Mouse (Mus musculus): Measurements from ENCODE around the gene Spata13. TPM values are rescaled to one million over a fixed set of nuclear protein-coding genes. Genes with fewer than 3 reads are reported as not detected.

Spata13 gene
- polyA plus RNA-seq, 1 experiment from 2014 or later, result 73.2 TPM

DNA sequence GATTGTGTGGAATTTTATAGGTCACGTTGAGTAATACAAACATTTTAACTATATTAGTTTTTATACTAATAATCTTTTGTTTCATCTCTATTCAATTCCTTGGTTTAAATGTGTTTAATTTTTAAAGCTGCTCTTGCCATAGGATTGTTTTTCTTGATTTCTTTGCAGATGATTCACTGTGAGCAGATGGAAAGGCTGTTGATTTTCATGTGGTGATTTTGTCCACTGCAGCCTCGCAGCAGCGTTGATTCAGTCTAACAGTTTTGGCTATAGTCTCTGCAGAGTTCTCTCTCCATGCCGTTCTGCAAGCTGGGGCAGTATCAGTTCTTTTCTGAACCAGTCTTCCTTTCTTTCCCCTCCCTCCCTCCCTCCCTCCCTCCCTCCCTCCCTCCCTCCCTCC, 41.9 kb downstream of the Spata13 start:
- WGBS, result 92% methylated on average over 4 of the region's 4 CpGs
- Histone ChIP-seq H3K27ac (ENCODE audit: low read depth, low read length) (no peak overlapping the region), H3K27me3 (ENCODE audit: control insufficient read depth, insufficient read depth, low read length) (no peaks in the 10 kb centered on the region), H3K4me2 (replicated peaks; ENCODE audit: low read depth, low read length) (no peak overlapping the region), H3K9ac (ENCODE audit: low read depth, low read length) (no peak overlapping the region), H3K4me1 (replicated peaks; ENCODE audit: control insufficient read depth, insufficient read depth, low read length) (no peaks in the 10 kb centered on the region), H3K36me3 (ENCODE audit: control insufficient read depth, insufficient read depth, low read length) (no peaks in the 10 kb centered on the region), H3K4me3 (ENCODE audit: low read depth, low read length) (no peak overlapping the region), H3K9me3 (ENCODE audit: control insufficient read depth, low read length) (no peaks in the 10 kb centered on the region)
- no peak for ATAC-seq (ENCODE audit: low FRiP score)
- no peak for DNase-seq (ENCODE audit: low spot score)

DNA sequence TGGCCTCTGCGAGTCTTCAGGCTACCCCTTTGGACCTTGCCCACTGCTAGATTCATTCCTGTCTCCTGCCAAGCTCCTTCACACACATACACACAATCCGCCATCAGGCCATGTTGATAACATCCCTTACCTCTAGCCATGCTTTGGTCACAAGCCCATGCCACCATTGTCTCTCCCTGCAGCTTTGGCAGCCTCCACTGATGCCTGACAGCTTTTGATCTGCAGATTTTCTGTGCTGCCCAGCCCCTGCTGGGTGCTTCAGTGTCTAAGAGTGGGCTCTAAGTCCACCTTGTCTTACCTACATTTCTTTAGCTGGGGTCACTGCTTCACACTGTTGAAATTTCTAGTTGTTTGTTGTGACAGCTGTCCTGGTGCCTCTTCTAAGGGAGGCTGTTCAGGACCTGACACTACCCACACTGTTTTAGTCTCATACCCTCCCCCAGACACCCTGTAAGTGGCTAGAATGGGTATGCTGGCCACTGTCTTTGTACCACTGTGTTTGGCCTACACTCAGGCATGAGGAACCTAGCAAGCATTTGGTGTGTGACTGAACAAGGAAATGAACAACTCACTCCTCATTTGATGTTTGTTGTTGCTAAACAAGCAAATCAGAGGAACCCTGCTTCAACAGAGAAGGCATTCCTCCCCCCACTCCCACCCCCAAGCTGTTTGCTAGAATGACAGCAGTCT, 43.0 kb downstream of the Spata13 start:
- Histone ChIP-seq H3K9me3 (ENCODE audit: control insufficient read depth, low read length) (no peaks in the 10 kb centered on the region), H3K27ac (ENCODE audit: low read depth, low read length) (no peak overlapping the region), H3K4me3 (ENCODE audit: low read depth, low read length) (no peak overlapping the region), H3K27me3 (ENCODE audit: control insufficient read depth, insufficient read depth, low read length) (no peaks in the 10 kb centered on the region), H3K9ac (ENCODE audit: low read depth, low read length) (no peak overlapping the region), H3K4me1 (replicated peaks; ENCODE audit: control insufficient read depth, insufficient read depth, low read length) (no peaks in the 10 kb centered on the region), H3K36me3 (ENCODE audit: control insufficient read depth, insufficient read depth, low read length) (no peaks in the 10 kb centered on the region), H3K4me2 (replicated peaks; ENCODE audit: low read depth, low read length) (no peak overlapping the region)
- ATAC-seq (ENCODE audit: low FRiP score) (no peak), DNase-seq (ENCODE audit: low spot score) (no peak)
- WGBS, result 95% methylated on average over 2 of the region's 2 CpGs

DNA sequence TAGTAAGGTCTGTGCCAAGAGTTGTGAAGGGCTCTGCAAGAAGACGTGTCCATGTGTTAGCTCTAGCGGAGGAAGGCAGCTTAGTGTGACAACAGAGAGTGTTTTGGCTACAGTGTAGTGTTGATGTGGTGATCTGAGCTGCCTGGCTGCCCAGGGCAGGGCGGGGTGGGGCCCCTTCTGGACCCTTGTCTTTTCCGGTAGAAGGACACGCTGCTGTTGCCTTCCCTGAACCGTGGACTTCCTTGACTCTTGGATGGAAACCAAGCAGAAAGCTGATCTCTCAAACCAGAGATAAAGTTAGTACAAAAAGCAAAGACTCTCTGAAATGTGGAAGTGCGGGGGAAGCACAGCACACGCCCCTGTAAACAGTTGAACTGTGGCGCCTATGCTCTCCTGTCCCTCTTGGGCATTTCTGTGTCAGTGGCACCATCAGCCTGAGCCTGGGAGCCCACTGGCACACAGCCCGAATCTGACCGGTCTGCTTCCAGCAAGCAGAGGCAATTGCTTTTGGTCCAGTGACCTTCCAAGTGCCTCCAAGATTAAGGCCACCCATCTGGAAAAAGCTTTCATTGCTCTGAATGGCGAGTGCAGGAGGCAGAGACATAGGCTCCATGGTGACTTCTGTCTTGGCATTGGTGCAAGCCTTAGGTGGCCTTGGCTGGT, 48.7 kb downstream of the Spata13 start:
- Histone ChIP-seq H3K9ac (ENCODE audit: low read depth, low read length) (no peak overlapping the region), H3K27me3 (ENCODE audit: control insufficient read depth, insufficient read depth, low read length) (no peaks in the 10 kb centered on the region), H3K27ac (ENCODE audit: low read depth, low read length) (no peak overlapping the region), H3K36me3 (ENCODE audit: control insufficient read depth, insufficient read depth, low read length) (no peaks in the 10 kb centered on the region), H3K4me2 (replicated peaks; ENCODE audit: low read depth, low read length) (no peak overlapping the region), H3K4me3 (ENCODE audit: low read depth, low read length) (no peak overlapping the region), H3K4me1 (replicated peaks; ENCODE audit: control insufficient read depth, insufficient read depth, low read length) (peaks cover 5% of the 10 kb centered on the region), H3K9me3 (ENCODE audit: control insufficient read depth, low read length) (no peaks in the 10 kb centered on the region)
- WGBS, result 72% methylated on average over 12 of the region's 12 CpGs
- DNase-seq (ENCODE audit: low spot score) (no peak), ATAC-seq (ENCODE audit: low FRiP score) (no peak)

DNA sequence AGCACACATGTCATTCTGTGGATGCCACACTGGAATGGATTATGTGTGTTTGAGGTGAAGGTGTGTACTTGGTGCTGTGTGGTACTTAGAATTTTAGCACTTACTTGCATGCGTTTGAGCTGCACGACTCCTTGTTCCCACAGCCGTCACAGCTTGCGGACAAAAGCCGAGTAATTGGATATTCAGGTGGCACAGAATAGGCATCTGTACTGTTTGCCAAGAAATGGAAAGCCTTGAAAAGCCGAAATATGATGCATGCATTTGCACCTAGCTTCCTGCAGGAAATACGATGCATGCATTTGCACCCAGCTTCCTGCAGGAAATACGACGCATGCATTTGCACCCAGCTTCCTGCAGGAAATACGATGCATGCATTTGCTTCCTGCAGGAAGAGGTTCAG, 50.2 kb downstream of the Spata13 start:
- no peak for DNase-seq (ENCODE audit: low spot score)
- Histone ChIP-seq H3K4me2 (replicated peaks; ENCODE audit: low read depth, low read length) (no peak overlapping the region), H3K9ac (ENCODE audit: low read depth, low read length) (no peak overlapping the region), H3K4me1 (replicated peaks; ENCODE audit: control insufficient read depth, insufficient read depth, low read length) (peaks cover 5% of the 10 kb centered on the region), H3K27me3 (ENCODE audit: control insufficient read depth, insufficient read depth, low read length) (no peaks in the 10 kb centered on the region), H3K27ac (ENCODE audit: low read depth, low read length) (no peak overlapping the region), H3K9me3 (ENCODE audit: control insufficient read depth, low read length) (no peaks in the 10 kb centered on the region), H3K36me3 (ENCODE audit: control insufficient read depth, insufficient read depth, low read length) (no peaks in the 10 kb centered on the region), H3K4me3 (ENCODE audit: low read depth, low read length) (no peak overlapping the region)
- no peak for ATAC-seq (ENCODE audit: low FRiP score)
- 84% methylated on average over 10 of the region's 10 CpGs for WGBS

DNA sequence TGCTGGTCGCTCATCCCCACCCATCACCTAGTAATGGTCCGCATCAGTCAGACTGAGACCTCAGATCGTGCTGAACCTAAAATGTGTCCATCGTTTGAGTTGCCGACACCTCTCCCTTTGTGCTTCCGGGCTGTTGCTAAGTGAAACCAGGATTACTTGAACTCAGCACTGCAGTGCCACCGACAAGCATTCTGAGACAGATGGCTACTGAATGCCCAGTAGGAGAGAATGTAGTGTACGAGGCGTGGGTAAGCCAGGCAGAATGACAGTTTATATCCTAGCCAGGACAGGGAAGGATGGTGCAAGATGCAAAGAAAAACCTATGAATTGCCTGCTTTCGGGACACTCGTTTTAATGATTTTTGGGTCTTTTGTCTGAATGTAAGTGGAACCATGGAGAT, 52.9 kb downstream of the Spata13 start:
- Histone ChIP-seq H3K4me1 (replicated peaks; ENCODE audit: control insufficient read depth, insufficient read depth, low read length) (peaks cover 9% of the 10 kb centered on the region), H3K9me3 (ENCODE audit: control insufficient read depth, low read length) (no peaks in the 10 kb centered on the region), H3K4me3 (ENCODE audit: low read depth, low read length) (no peak overlapping the region), H3K4me2 (replicated peaks; ENCODE audit: low read depth, low read length) (no peak overlapping the region), H3K27ac (ENCODE audit: low read depth, low read length) (peak overlapping the region; percentile 36; the same call in 1 of the 2 replicates), H3K36me3 (ENCODE audit: control insufficient read depth, insufficient read depth, low read length) (no peaks in the 10 kb centered on the region), H3K9ac (ENCODE audit: low read depth, low read length) (no peak overlapping the region), H3K27me3 (ENCODE audit: control insufficient read depth, insufficient read depth, low read length) (no peaks in the 10 kb centered on the region)
- ATAC-seq (ENCODE audit: low FRiP score), result no peak
- 66% methylated on average over 11 of the region's 11 CpGs for WGBS
- no peak for DNase-seq (ENCODE audit: low spot score)

DNA sequence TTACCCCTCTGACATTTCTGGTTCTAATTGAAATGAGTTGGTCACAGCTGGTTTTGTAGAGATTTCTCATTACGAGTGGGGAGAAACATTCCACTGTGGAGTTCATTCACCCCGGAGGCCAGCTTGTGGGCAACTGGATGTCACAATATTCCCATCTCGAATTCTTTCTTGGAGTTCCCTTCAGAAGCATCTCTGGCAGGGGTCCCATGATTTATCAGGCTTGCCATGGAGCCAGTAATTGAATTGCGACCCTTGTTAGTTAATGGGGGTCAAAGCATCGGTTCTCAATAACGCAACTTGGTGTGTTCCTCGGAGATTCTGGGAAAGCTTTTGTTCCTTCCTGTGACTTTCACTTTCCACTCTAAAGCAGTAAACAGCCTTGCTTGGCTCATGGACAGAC, 53.4 kb downstream of the Spata13 start:
- no peak overlapping the region for H3K4me3 ChIP-seq (ENCODE audit: low read depth, low read length)
- H3K4me1 ChIP-seq (replicated peaks; ENCODE audit: control insufficient read depth, insufficient read depth, low read length), result peaks cover 9% of the 10 kb centered on the region
- no peak overlapping the region for H3K4me2 ChIP-seq (replicated peaks; ENCODE audit: low read depth, low read length)
- ATAC-seq (ENCODE audit: low FRiP score) (no peak), DNase-seq (ENCODE audit: low spot score) (no peak)
- 36% methylated on average over 7 of the region's 7 CpGs for WGBS
- no peaks in the 10 kb centered on the region for H3K36me3 ChIP-seq (ENCODE audit: control insufficient read depth, insufficient read depth, low read length)
- no peaks in the 10 kb centered on the region for H3K27me3 ChIP-seq (ENCODE audit: control insufficient read depth, insufficient read depth, low read length)
- peak overlapping the region; percentile 36; the same call in 1 of the 2 replicates for H3K27ac ChIP-seq (ENCODE audit: low read depth, low read length)
- H3K9me3 ChIP-seq (ENCODE audit: control insufficient read depth, low read length), result no peaks in the 10 kb centered on the region
- no peak overlapping the region for H3K9ac ChIP-seq (ENCODE audit: low read depth, low read length)

DNA sequence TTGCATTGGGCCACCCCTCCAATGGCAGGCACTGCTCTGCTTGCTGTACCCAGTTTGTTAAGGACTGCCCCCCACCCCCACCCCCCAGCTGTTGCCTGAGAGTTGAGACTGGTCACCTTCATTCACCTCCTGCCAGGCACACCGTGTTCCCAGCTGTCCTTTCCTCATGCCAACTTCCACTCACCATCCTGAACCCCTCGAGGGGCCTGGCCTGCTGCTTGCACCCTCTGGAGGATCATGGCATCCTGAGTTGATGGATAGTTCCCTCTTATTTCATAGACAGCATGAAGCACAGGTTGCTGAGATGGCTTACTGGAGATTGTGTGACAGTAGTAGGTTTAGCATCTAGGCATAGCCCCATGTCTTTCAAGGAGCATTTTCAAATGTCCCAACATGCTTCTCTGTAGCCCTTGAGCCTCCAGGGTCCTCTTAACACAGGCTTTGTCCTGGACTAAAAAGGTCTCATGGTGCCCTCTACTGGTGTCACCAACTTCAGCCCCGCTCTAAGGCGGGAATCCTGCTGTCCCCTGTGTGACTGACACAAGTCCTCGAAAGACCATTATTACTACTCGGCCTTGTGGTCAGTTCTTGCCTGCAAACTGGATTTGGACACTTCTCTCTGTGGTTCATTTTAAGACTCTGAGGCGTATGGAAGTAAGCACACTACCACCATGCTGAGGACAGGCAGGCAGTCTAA, 54.9 kb downstream of the Spata13 start:
- Histone ChIP-seq H3K36me3 (ENCODE audit: control insufficient read depth, insufficient read depth, low read length) (no peaks in the 10 kb centered on the region), H3K27me3 (ENCODE audit: control insufficient read depth, insufficient read depth, low read length) (no peaks in the 10 kb centered on the region), H3K4me2 (replicated peaks; ENCODE audit: low read depth, low read length) (no peak overlapping the region), H3K9ac (ENCODE audit: low read depth, low read length) (no peak overlapping the region), H3K4me1 (replicated peaks; ENCODE audit: control insufficient read depth, insufficient read depth, low read length) (peaks cover 9% of the 10 kb centered on the region), H3K27ac (ENCODE audit: low read depth, low read length) (no peak overlapping the region), H3K4me3 (ENCODE audit: low read depth, low read length) (no peak overlapping the region), H3K9me3 (ENCODE audit: control insufficient read depth, low read length) (no peaks in the 10 kb centered on the region)
- 35% methylated on average over 7 of the region's 7 CpGs for WGBS
- peak; percentile 72 for ATAC-seq (ENCODE audit: low FRiP score)
- DNase-seq (ENCODE audit: low spot score), result peak; percentile 78

DNA sequence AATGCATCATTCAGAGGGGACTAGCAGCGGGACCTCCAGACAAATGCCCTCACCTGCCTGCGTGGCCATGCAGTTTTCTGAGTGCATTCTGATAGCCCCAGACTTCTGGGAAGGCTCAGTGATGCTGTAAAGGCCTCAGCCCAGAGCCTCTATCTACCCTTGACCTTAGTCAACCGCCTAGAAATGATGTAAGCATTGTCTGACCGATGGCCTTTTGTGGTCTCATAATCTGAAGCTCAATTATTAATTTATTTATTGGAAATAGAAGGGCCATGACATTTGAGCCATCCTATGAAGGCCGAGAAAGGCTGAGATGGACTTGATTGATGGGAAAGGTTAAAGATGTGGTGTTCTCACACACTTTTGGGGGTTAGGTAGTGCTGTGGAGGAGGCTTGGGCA, 56.0 kb downstream of the Spata13 start:
- Histone ChIP-seq H3K4me3 (ENCODE audit: low read depth, low read length) (no peak overlapping the region), H3K9me3 (ENCODE audit: control insufficient read depth, low read length) (no peaks in the 10 kb centered on the region), H3K36me3 (ENCODE audit: control insufficient read depth, insufficient read depth, low read length) (no peaks in the 10 kb centered on the region), H3K4me1 (replicated peaks; ENCODE audit: control insufficient read depth, insufficient read depth, low read length) (peaks cover 9% of the 10 kb centered on the region), H3K9ac (ENCODE audit: low read depth, low read length) (no peak overlapping the region), H3K4me2 (replicated peaks; ENCODE audit: low read depth, low read length) (no peak overlapping the region), H3K27ac (ENCODE audit: low read depth, low read length) (no peak overlapping the region), H3K27me3 (ENCODE audit: control insufficient read depth, insufficient read depth, low read length) (no peaks in the 10 kb centered on the region)
- no peak for ATAC-seq (ENCODE audit: low FRiP score)
- WGBS, result 79% methylated on average over 5 of the region's 5 CpGs
- DNase-seq (ENCODE audit: low spot score), result no peak

Measured in hindbrain, embryonic 11.5 days (tissue).